Mouse (Mus musculus): ENCODE data around the gene Atf5. TPM values are rescaled to one million over a fixed set of nuclear protein-coding genes. Genes with fewer than 3 reads are reported as not detected.

Gene Atf5
- polyA plus RNA-seq, 1 experiment from 2014 or later = 1.9 TPM

GRCm38 (mm10) chr7:44813985-44814384 is 2.5 kb downstream of the Atf5 start:
- 93% methylated on average over 3 of the region's 3 CpGs for WGBS
- Histone ChIP-seq H3K9ac (ENCODE audit: low read depth, low read length) (no peak overlapping the region), H3K4me3 (ENCODE audit: low read depth, low read length) (no peak overlapping the region), H3K4me2 (replicated peaks; ENCODE audit: low read depth, low read length) (no peak overlapping the region), H3K4me1 (replicated peaks; ENCODE audit: control insufficient read depth, insufficient read depth, low read length) (peaks cover 16% of the 10 kb centered on the region), H3K9me3 (ENCODE audit: control insufficient read depth, low read length) (no peaks in the 10 kb centered on the region), H3K27ac (ENCODE audit: low read depth, low read length) (no peak overlapping the region), H3K36me3 (ENCODE audit: control insufficient read depth, insufficient read depth, low read length) (no peaks in the 10 kb centered on the region), H3K27me3 (ENCODE audit: control insufficient read depth, insufficient read depth, low read length) (no peaks in the 10 kb centered on the region)
- DNase-seq (ENCODE audit: low spot score) (no peak), ATAC-seq (ENCODE audit: low FRiP score) (no peak)

- ATAC-seq (ENCODE audit: low FRiP score) = no peak
- H3K4me2 ChIP-seq (replicated peaks; ENCODE audit: low read depth, low read length) = no peak overlapping the region
- no peaks in the 10 kb centered on the region for H3K9me3 ChIP-seq (ENCODE audit: control insufficient read depth, low read length)
- DNase-seq (ENCODE audit: low spot score) = no peak
- H3K9ac ChIP-seq (ENCODE audit: low read depth, low read length) = no peak overlapping the region
- H3K27me3 ChIP-seq (ENCODE audit: control insufficient read depth, insufficient read depth, low read length) = no peaks in the 10 kb centered on the region
- no peak overlapping the region for H3K4me3 ChIP-seq (ENCODE audit: low read depth, low read length)
- WGBS = 95% methylated on average over 20 of the region's 20 CpGs
- peaks cover 8% of the 10 kb centered on the region; the same call in 1 of the 2 replicates for H3K4me1 ChIP-seq (replicated peaks; ENCODE audit: control insufficient read depth, insufficient read depth, low read length)
- no peak overlapping the region for H3K27ac ChIP-seq (ENCODE audit: low read depth, low read length)
- no peaks in the 10 kb centered on the region for H3K36me3 ChIP-seq (ENCODE audit: control insufficient read depth, insufficient read depth, low read length)
Measured at GRCm38 (mm10) chr7:44812651-44813325, 3.7 kb downstream of the Atf5 start.

GRCm38 (mm10) chr7:44810819-44811557 is 5.5 kb downstream of the Atf5 start:
- Histone ChIP-seq H3K4me2 (replicated peaks; ENCODE audit: low read depth, low read length) (no peak overlapping the region), H3K27ac (ENCODE audit: low read depth, low read length) (no peak overlapping the region), H3K9me3 (ENCODE audit: control insufficient read depth, low read length) (no peaks in the 10 kb centered on the region), H3K9ac (ENCODE audit: low read depth, low read length) (no peak overlapping the region), H3K4me1 (replicated peaks; ENCODE audit: control insufficient read depth, insufficient read depth, low read length) (peaks cover 4% of the 10 kb centered on the region; the same call in 1 of the 2 replicates), H3K36me3 (ENCODE audit: control insufficient read depth, insufficient read depth, low read length) (no peaks in the 10 kb centered on the region), H3K27me3 (ENCODE audit: control insufficient read depth, insufficient read depth, low read length) (no peaks in the 10 kb centered on the region), H3K4me3 (ENCODE audit: low read depth, low read length) (no peak overlapping the region)
- 91% methylated on average over 7 of the region's 7 CpGs for WGBS
- DNase-seq (ENCODE audit: low spot score) = no peak
- no peak for ATAC-seq (ENCODE audit: low FRiP score)

GRCm38 (mm10) chr7:44810365-44810764 is 6.1 kb downstream of the Atf5 start:
- 81% methylated on average over 4 of the region's 4 CpGs for WGBS

GRCm38 (mm10) chr7:44809466-44809865 is 7.0 kb downstream of the Atf5 start:
- Histone ChIP-seq H3K4me2 (replicated peaks; ENCODE audit: low read depth, low read length) (no peak overlapping the region), H3K27ac (ENCODE audit: low read depth, low read length) (no peak overlapping the region), H3K9ac (ENCODE audit: low read depth, low read length) (no peak overlapping the region), H3K4me3 (ENCODE audit: low read depth, low read length) (no peak overlapping the region), H3K27me3 (ENCODE audit: control insufficient read depth, insufficient read depth, low read length) (no peaks in the 10 kb centered on the region), H3K9me3 (ENCODE audit: control insufficient read depth, low read length) (no peaks in the 10 kb centered on the region), H3K4me1 (replicated peaks; ENCODE audit: control insufficient read depth, insufficient read depth, low read length) (no peaks in the 10 kb centered on the region), H3K36me3 (ENCODE audit: control insufficient read depth, insufficient read depth, low read length) (no peaks in the 10 kb centered on the region)
- 82% methylated on average over 3 of the region's 3 CpGs for WGBS
- DNase-seq (ENCODE audit: low spot score) (no peak), ATAC-seq (ENCODE audit: low FRiP score) (no peak)

More at GRCm38 (mm10) chr7:44810365-44810764, 6.1 kb downstream of the Atf5 start:
- H3K4me1 ChIP-seq (replicated peaks; ENCODE audit: control insufficient read depth, insufficient read depth, low read length) = peaks cover 4% of the 10 kb centered on the region; the same call in 1 of the 2 replicates
- DNase-seq (ENCODE audit: low spot score) = no peak
- ATAC-seq (ENCODE audit: low FRiP score) = no peak
- H3K27me3 ChIP-seq (ENCODE audit: control insufficient read depth, insufficient read depth, low read length) = no peaks in the 10 kb centered on the region
- H3K36me3 ChIP-seq (ENCODE audit: control insufficient read depth, insufficient read depth, low read length) = no peaks in the 10 kb centered on the region
- no peaks in the 10 kb centered on the region for H3K9me3 ChIP-seq (ENCODE audit: control insufficient read depth, low read length)
- H3K9ac ChIP-seq (ENCODE audit: low read depth, low read length) = no peak overlapping the region
- H3K4me2 ChIP-seq (replicated peaks; ENCODE audit: low read depth, low read length) = no peak overlapping the region
- H3K4me3 ChIP-seq (ENCODE audit: low read depth, low read length) = no peak overlapping the region
- H3K27ac ChIP-seq (ENCODE audit: low read depth, low read length) = no peak overlapping the region

GRCm38 (mm10) chr7:44808927-44809326 is 7.5 kb downstream of the Atf5 start:
- no peak overlapping the region for H3K9ac ChIP-seq (ENCODE audit: low read depth, low read length)
- no peaks in the 10 kb centered on the region for H3K4me1 ChIP-seq (replicated peaks; ENCODE audit: control insufficient read depth, insufficient read depth, low read length)
- WGBS = 88% methylated on average over 2 of the region's 2 CpGs
- H3K4me3 ChIP-seq (ENCODE audit: low read depth, low read length) = no peak overlapping the region
- H3K27me3 ChIP-seq (ENCODE audit: control insufficient read depth, insufficient read depth, low read length) = no peaks in the 10 kb centered on the region
- H3K9me3 ChIP-seq (ENCODE audit: control insufficient read depth, low read length) = no peaks in the 10 kb centered on the region
- DNase-seq (ENCODE audit: low spot score) = no peak
- H3K27ac ChIP-seq (ENCODE audit: low read depth, low read length) = no peak overlapping the region
- no peak for ATAC-seq (ENCODE audit: low FRiP score)
- H3K4me2 ChIP-seq (replicated peaks; ENCODE audit: low read depth, low read length) = no peak overlapping the region
- H3K36me3 ChIP-seq (ENCODE audit: control insufficient read depth, insufficient read depth, low read length) = no peaks in the 10 kb centered on the region

- Histone ChIP-seq H3K27me3 (ENCODE audit: control insufficient read depth, insufficient read depth, low read length) (no peaks in the 10 kb centered on the region), H3K9ac (ENCODE audit: low read depth, low read length) (no peak overlapping the region), H3K4me1 (replicated peaks; ENCODE audit: control insufficient read depth, insufficient read depth, low read length) (no peaks in the 10 kb centered on the region), H3K4me2 (replicated peaks; ENCODE audit: low read depth, low read length) (no peak overlapping the region), H3K36me3 (ENCODE audit: control insufficient read depth, insufficient read depth, low read length) (no peaks in the 10 kb centered on the region), H3K9me3 (ENCODE audit: control insufficient read depth, low read length) (no peaks in the 10 kb centered on the region), H3K4me3 (ENCODE audit: low read depth, low read length) (no peak overlapping the region), H3K27ac (ENCODE audit: low read depth, low read length) (no peak overlapping the region)
- 83% methylated on average over 6 of the region's 6 CpGs for WGBS
- ATAC-seq (ENCODE audit: low FRiP score) (no peak), DNase-seq (ENCODE audit: low spot score) (no peak)
Measured at GRCm38 (mm10) chr7:44792781-44793180, 23.7 kb downstream of the Atf5 start.

GRCm38 (mm10) chr7:44790066-44790465 is 26.4 kb downstream of the Atf5 start:
- DNase-seq (ENCODE audit: low spot score) (no peak), ATAC-seq (ENCODE audit: low FRiP score) (no peak)
- Histone ChIP-seq H3K27me3 (ENCODE audit: control insufficient read depth, insufficient read depth, low read length) (no peaks in the 10 kb centered on the region), H3K4me3 (ENCODE audit: low read depth, low read length) (no peak overlapping the region), H3K4me2 (replicated peaks; ENCODE audit: low read depth, low read length) (no peak overlapping the region), H3K27ac (ENCODE audit: low read depth, low read length) (no peak overlapping the region), H3K4me1 (replicated peaks; ENCODE audit: control insufficient read depth, insufficient read depth, low read length) (no peaks in the 10 kb centered on the region), H3K9me3 (ENCODE audit: control insufficient read depth, low read length) (no peaks in the 10 kb centered on the region), H3K36me3 (ENCODE audit: control insufficient read depth, insufficient read depth, low read length) (no peaks in the 10 kb centered on the region), H3K9ac (ENCODE audit: low read depth, low read length) (no peak overlapping the region)
- 55% methylated on average over 4 of the region's 4 CpGs for WGBS

- H3K36me3 ChIP-seq (ENCODE audit: control insufficient read depth, insufficient read depth, low read length) = no peaks in the 10 kb centered on the region
- H3K27me3 ChIP-seq (ENCODE audit: control insufficient read depth, insufficient read depth, low read length) = no peaks in the 10 kb centered on the region
- no peak overlapping the region for H3K4me2 ChIP-seq (replicated peaks; ENCODE audit: low read depth, low read length)
- no peak overlapping the region for H3K4me3 ChIP-seq (ENCODE audit: low read depth, low read length)
- DNase-seq (ENCODE audit: low spot score) (no peak), ATAC-seq (ENCODE audit: low FRiP score) (no peak)
- WGBS = 86% methylated on average over 3 of the region's 3 CpGs
- no peaks in the 10 kb centered on the region for H3K9me3 ChIP-seq (ENCODE audit: control insufficient read depth, low read length)
- H3K4me1 ChIP-seq (replicated peaks; ENCODE audit: control insufficient read depth, insufficient read depth, low read length) = no peaks in the 10 kb centered on the region
- H3K9ac ChIP-seq (ENCODE audit: low read depth, low read length) = no peak overlapping the region
- no peak overlapping the region for H3K27ac ChIP-seq (ENCODE audit: low read depth, low read length)
Measured at GRCm38 (mm10) chr7:44789531-44789930, 26.9 kb downstream of the Atf5 start.
